Mouse (Mus musculus) MN1 (cell line): ENCODE results near the gene Ppm1b.

Experiments used
- DNase-seq: peaks from one replicate; pipeline ENCODE4 v3.0.0-alpha.2; 2016; ENCODE audit warnings: low spot score

Gene Ppm1b

DNA sequence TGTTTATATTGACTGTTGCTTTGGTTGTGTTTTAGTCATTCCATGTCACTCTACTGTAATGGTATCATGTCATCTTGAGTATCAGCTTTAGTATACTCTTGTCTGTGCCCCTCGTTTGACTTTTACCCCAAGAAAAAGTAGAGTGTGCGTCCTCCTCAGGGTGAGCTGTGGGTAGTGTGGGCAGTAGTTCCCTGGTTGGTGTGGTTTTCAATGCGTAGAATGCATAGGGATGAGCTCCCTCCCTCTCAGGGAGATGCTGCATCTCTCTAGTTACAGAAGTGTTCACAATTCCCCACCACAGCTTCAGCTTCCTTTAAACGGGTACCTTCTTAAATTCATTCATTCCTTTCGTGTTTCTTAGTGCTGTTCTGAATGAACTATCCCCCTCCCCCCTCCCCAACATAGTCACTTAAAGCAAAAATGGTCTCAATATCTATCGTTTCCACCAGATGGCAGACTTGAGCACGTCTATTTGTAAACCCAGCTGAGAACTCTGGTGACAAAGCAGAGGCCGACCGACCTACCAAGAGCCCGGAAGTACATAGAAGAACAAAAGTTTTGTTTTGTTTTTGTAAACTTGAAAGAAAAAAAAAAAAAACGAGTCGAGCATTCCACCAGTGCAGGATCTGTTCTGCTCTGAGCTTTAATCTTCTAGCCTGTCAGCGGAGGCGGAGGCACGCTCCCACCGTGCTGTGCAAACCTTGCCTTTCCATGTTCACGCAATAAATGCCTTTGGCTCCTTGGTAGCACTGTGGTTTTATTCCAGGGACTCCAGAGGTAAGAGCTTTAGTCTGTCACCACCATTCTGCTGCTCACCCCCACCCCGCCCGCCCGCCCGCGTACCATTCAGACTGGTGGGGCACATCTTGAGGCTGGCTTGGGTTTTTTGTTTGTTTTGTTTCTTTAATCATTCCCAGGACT is 67.0 kb downstream of the Ppm1b start:
- peak; percentile 51 for DNase-seq

- DNase-seq, result no peak
Measured at GRCm38 (mm10) chr17:85024237-85024636, 67.7 kb downstream of the Ppm1b start.

DNA sequence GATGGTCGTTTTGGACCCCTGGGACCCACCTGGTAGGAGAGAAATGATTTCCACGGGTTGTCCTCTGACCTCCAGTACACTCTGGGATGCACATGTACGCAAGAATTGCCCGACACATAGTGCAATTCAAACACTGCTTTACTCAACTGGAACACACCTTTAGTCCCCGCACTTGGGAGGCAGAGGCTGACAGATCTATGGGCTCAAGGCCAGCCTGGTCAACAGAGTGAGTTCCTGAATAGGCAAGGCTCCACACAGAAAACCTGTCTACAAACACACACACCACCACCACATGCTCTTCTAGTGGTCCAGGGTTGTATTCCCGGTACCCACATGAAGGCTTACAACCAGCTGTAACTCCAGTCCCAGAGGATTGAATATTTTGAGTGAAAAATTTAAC is 68.6 kb downstream of the Ppm1b start:
- no peak for DNase-seq

DNA sequence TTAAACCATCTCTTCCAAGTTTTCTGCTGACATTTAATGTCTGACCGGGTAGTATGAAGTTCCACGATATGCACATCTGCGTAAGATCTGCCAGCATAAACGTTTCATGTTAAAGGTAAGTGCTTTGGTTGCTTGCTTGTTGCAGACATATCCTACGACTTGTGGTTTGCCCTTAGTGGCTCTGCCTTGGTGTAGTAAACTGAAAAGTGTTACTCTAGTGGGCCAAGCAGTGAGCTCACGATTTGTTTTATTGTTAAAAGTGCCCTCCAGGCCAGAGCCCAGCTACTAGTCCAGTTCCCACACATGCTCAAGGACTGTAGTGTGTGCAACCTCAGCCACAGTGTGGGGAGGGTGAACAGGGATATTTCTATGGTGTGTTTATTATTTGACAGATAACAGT is 69.9 kb downstream of the Ppm1b start:
- no peak for DNase-seq

DNA sequence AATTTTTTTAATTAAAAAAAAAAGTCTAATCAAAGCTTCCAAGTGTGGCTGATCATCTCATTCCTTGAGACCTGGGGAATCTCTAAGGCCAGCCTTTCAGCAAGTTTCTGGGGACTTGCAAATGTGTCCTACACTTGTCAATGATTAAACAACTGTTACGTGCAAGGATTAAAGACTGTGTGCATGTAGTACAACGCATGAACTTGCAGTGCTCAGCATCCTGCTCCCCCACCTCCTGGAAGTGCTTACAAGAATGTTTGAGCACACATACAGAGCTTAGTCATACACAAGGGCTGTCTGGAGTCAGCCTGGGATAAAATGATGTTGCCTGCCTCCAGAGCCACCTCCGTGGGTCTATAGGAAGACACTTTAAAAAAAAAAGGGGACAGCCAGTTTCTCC is 70.7 kb downstream of the Ppm1b start:
- no peak for DNase-seq

GRCm38 (mm10) chr17:85028093-85028739 is 71.7 kb downstream of the Ppm1b start, which contains the start of gene Slc3a1:
Gene Slc3a1 (plus strand): TSS chr17:85028376.
- no peak for DNase-seq

DNA sequence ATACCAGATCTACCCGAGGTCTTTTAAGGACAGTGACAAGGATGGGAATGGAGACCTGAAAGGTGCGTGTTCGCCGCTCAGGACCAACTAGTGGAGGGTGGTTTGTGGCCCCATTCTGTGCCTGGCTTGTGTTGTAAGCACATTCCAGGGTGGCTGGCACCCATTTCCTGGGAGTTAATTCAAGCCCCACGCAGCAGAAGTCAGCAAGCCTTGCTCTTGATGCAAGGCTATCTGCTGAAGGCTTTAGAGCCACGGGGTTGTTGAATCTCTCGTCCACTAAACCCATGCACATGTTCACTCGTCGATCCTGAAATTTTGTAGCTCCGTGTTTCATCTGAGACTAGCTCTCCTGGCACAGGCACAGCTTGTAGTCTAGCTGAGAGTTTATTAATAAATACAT is 72.3 kb downstream of the Ppm1b start:
- no peak for DNase-seq

DNA sequence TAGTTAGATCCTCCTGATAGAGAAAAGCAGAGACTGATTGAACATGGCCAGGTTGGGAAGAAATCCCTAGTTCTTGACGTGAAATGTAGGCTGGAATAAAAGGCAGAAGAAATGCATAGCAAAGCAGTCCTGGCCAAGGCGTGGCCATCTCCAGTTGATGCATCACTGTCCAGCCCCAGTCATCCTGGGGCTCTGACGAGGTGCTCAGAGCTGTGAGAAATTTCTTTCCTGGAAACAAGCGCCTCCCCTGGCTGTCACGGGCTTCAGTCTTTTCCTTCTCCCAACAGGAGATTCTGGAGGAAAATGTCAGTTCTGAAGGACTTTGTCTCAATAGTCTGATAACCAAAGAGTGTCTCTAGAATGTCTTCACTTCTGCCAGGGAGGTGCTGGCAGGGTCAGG is 74.1 kb downstream of the Ppm1b start:
- DNase-seq, result no peak

- DNase-seq, result no peak
Measured at GRCm38 (mm10) chr17:85033087-85033486, 76.5 kb downstream of the Ppm1b start.

- DNase-seq, result no peak
Measured at GRCm38 (mm10) chr17:85034068-85034467, 77.5 kb downstream of the Ppm1b start.

GRCm38 (mm10) chr17:85037855-85038254 is 81.3 kb downstream of the Ppm1b start:
- no peak for DNase-seq

- no peak for DNase-seq
Measured at GRCm38 (mm10) chr17:85038311-85038710, 81.8 kb downstream of the Ppm1b start.

DNA sequence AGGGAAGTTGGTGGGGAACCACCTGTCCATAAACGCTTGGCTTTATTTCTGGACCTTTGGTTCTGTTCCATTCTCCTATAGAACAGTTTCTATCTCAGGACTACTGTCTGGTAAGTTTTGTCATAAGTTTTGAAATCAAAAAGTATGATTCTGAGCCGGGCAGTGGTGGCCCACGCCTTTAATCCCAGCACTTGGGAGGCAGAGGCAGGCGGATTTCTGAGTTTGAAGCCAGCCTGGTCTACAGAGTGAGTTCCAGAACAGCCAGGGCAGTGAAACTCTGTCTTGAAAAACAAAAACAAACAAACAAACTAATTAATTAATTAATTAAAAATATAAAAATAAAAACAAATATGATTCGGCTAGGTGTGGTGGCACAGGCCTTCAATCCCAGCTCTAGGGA is 82.2 kb downstream of the Ppm1b start:
- no peak for DNase-seq

- no peak for DNase-seq
Measured at GRCm38 (mm10) chr17:85040913-85041312, 84.4 kb downstream of the Ppm1b start.

GRCm38 (mm10) chr17:85042419-85042818 is 85.9 kb downstream of the Ppm1b start:
- no peak for DNase-seq

DNA sequence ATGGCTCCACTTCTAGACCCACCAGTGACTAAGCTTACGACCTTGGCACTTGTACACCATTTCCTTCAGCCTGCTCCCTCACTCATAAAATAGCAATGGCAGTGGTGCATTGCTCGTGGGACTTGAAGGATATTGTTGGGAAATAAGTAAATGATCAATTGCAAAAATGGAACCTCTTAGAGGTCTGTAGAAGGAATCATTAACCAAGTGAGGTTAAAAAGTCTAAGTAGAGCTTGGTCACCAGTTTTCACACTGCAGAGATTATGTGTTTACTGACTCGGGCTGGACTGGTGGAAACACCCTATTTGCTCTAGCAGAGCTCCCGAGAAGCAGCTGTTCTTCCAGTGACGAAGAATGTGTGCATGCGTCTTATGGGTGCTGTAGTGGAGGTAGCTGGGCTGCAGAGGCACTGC is 86.9 kb downstream of the Ppm1b start:
- no peak for DNase-seq

GRCm38 (mm10) chr17:85044466-85044865 is 87.9 kb downstream of the Ppm1b start:
- DNase-seq, result no peak

DNA sequence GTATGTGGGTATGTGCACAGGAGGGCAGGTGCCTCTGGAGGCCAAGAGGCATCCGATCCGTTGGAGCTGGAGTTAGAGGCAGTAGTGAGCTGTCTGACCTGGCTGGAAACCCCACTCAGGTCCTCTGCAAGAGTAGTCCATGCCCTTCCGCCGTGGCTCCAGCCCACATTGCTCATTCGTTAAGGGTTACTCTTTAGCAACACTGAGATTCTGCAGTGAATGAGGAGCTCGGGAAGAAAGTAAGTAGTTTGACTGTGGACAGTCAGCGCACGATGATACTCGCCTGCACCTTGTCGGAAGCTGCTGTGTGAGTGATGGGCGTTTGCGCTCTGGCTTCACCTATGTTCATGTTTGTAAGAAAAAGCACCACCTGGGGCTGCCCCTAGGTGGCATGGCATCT is 88.6 kb downstream of the Ppm1b start:
- no peak for DNase-seq

GRCm38 (mm10) chr17:85048379-85048778 is 91.8 kb downstream of the Ppm1b start:
- no peak for DNase-seq

GRCm38 (mm10) chr17:85058276-85058675 is 101.7 kb downstream of the Ppm1b start:
- DNase-seq, result no peak

GRCm38 (mm10) chr17:85059136-85059535 is 102.6 kb downstream of the Ppm1b start:
- DNase-seq, result no peak

DNA sequence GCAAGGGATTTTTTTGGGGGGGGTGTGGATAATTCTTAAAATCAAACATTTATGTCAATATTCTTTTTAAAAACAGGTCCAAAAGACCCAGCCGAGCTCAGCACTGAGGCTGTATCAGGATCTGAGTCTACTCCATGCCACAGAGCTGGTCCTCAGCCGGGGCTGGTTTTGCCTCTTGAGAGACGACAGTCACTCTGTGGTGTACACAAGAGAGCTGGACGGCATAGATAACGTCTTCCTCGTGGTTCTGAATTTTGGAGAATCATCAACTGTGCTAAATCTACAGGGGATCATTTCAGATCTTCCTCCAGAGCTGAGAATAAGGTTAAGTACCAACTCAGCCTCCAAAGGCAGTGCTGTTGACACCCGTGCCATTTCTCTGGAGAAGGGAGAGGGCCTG is 107.0 kb downstream of the Ppm1b start:
- no peak for DNase-seq

DNA sequence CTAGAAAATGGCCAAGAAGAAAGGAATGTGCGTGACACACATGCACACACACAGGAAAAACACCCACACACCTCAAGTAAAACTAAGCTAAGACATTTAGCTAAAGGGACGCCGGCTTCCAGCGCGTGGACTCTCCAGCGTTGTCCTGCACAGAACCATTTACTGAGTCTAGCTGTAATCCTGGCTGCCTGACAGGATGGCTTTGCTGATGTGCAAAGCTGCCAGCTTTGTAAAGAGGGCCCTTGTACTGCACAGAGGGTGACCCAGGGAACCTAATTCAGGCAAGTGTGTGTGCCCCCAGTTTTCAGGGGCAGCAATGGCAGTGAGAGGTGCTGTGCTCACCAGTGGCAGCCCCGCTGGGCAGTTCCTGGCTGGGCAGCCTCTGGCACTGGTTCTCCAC is 110.8 kb downstream of the Ppm1b start:
- DNase-seq, result no peak
